Mouse (Mus musculus) frontal cortex, postnatal 25 days (tissue): ENCODE measurements at regions not wholly inside any gene's neighbourhood (a gene's known extent, or its start where the extent isn't known, plus 50 kb on each side); places are given as distances from the start of the nearest gene placed in this dataset.
A peak's percentile ranks its signal among the peaks of the same experiment; 100 is the strongest.

ENCODE experiments used
- DNase-seq, 2 experiments: peaks; one replicate each; pipeline ENCODE4 v3.0.0; 2022; ENCODE audit warnings: low spot score in 2 of 2

DNA sequence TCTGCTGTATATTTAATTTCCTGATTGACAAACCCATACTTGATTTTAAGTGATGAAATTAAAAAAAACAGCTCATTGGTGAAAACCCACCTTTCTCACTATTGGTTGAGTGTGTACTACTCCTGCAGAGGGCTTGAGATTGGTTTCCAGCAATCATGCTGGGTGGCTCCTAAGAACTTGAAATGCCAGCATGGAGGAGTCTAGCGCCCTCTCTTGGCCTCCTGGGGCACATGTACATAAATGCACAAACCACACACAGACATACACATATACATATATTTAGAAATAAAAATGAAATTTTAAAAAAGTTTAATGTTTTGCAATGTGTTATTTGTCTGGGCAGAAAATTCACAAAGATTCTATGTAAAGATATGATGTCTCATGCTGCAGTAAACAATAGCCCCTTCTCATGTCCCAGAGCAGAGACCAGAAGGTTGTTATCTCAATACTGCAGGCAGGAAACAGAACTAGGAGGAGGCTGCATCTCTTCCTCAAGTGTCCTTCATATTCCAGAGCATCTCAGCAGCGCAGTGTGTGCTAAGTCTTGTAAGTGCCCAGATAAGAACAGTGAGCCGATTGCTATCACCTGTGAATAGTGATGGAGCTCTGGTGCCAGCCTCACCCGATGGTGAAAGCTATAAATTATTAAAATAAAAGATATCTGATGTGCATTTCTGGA lies 108.4 kb upstream of the Fbxo11 start:
- no peak for DNase-seq

DNA sequence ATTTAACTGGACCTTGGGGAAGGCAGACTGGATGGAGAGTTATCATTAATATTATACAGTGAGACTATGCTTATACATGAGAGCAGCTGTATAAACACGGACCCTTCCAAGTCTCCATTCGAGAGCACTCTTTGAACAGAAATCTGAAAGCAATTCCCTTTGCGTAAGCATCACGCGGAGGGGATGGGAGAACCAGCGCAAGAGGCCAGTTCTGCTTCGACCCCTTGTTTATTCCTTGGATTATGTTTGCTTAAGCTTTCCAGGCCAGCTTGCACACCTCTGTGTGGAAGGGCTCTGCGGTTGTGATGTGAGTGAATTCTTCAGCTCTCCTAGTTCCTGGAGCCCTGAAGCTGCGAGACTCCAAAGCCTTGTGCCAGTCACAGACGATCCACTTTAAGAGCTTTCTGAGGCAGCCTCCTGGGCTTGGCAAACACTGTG lies 109.2 kb upstream of the Fbxo11 start:
- DNase-seq: no peak

DNA sequence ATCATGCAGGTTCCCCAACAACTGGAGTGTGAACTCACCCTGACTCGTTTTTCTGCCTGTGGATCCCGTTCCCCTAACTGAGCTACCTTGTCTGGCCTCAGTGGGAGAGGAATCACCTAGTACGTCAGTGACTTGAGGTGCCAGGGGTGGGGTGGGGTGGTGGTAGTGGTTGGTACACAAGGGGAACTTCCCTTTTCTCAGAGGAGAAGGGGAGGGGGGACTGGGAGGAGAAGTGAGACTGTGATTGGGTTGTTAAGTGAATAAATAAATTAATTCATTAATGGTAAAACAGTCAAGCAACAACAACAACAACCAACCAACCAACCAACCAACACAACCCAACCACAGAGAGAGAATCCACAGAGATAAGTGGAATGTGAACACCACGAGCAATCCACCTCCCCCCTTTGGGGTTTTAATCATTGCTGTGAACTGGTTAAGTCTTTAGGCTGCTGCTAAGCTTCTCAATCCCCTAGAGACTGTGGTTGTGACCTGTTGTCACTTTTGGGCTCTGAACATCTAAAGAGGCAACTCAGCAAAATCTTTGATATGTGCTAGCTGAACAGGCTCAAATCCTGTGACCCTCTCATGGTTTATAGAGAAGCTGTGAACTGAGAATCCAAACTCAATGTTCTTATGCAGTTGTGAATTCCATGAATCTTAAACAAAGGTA lies 111.0 kb upstream of the Fbxo11 start:
- DNase-seq: no peak

DNA sequence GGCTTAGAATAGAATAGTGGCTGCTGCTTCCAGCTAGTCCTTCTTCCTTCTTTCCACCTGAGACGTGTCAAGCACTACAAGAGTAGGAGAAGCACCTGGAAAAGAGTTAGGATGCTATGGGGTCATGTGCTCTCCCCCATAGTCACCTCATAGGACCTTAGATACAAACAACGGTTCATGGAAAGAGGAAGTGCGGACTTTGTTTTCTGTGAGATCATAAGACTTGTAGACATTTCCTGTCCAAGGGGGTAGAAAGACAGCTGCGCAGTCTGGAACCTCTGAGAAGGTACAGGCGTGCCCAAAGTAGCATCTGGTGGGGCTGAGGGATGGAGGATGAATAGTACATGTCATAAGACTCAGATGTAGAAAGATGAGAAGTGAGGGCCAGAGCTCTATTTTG lies 125.6 kb upstream of the Fbxo11 start:
- DNase-seq: no peak

DNA sequence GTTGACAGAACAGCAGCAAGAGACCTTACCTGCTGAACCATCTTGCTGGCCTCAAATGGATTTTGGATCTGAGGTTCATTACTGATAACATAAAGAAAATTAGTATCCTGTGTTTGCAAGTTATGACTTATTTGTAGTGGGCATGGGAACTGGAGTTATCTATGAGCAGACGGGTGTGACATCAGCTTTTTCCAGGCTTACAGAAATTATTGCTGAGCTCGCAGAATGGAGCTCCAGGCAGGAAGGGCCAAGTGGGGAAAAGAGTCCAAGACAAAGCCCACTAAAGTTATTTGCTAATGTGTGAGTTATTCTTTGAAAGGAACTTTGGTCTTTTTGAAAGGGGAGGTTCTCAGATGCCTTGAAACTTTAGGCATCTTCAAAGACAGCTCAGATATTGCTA lies 126.4 kb upstream of the Fbxo11 start:
- no peak for DNase-seq

DNA sequence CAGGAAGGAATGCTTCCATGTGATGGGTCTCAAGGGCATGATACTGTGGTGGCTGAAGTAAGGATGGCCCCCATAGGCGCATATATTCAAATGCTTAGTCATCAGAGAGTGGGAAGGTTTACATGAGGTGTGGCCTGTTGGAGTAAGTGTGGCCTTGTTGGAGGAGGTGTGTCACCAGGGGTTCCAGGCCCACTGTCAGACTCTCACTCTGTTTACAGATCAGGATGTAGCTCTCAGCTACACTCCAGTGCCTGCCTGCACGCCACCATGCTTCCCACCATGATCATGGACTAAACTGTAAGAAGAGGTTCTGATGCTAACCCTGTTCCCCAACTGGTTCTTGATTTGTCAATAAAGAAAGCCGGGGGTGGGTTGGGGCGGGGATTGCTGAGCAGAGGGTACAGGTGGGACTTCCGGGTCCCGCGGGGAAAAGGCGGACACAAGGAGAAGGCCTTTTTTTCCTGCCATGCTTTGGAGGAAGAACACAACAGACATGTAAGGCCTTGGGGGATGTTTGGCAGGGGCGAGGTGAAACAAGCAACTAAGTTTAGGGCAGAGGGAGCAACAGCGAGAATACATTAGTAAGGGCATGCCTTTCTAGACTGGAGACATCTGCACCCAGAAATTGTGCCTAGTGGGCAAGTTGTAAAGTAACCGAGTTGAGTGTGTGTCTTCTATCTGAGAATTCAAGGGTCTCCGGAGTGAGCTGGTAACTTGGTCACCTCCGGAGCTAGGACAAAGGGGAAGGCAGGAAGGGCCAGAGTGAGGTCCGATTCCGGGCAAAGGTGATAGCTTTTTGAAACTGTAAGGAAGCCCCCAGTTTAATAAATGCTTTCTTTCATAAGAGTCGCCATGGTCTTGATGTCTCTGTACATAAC lies 127.1 kb upstream of the Fbxo11 start:
- DNase-seq: no peak

DNA sequence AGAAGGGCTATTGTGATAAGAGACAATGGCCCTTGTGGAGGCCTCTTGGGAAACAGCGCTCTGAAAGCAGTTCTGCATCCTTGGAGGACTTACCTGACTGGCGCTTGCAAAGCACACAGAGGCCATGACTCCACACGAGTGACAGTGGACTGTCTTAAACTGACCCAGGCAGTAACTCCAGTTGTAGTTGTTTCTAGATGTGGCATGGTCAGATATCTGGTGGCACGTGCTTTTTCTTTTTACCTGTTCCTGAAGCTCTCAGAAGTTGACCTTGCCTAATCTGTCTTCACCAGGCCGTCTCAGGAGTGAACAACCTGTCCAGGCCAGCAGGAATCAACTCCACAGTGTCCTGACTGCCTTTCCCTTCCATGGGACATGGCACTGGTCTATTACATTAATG lies 129.6 kb upstream of the Fbxo11 start:
- DNase-seq: no peak

DNA sequence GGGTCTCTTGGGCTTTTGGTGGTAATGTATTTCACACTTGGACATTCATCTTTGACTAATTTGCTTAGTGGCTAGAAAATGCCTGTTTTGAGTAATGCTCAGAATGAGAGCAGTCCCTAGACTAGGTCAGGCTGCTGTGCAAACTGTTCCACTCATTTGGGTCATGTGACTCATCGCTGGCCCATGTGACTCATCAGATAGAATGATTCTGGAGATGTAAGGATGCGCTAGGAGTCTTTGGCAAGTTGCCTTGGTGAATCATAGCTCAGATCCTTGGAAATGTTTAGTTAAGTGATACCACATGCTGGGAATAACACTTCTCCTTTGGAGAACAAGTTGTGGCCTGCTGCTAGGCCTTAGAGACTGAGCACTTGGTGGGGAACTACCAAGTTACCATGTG lies 130.2 kb upstream of the Fbxo11 start:
- peak in 1 of 2 experiments; percentile 28 for DNase-seq

DNA sequence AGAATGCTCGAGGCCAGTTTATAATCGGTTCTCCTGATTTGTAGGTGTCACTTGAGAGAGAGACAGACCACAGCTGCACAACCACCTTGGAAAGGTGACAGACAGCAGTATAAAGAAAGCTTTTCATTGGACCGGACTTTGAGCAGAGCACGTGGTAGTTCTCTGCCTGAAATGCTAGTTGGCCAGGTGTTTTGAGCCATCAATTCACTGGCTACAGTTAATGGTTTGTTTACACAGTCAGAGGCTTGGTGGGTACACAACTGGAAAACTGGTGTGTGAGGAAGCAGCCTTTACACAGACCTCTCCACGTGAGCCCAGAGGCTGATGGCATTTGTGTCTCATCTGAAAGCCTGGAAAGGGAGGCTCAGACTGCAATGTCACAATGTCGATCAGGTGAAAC lies 130.8 kb upstream of the Fbxo11 start:
- DNase-seq: no peak

DNA sequence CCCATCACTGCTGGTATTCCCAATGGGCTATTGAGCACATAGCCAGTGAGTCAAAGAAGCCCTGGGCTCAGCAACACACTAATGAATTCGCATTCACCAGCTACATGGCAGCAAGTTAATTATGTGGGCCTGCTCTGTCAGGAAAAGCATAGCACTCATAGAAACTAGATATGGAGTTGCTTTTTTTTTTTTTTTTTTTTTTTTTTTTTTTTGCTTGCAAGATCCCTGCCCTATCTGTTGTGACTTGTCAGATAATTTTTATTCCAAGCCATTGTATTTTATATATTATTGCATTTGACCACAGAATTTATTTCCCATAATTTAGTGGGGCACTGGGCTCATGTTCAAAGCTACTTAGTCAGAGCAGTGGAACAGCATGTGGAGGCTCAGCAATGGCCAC lies 131.2 kb upstream of the Fbxo11 start:
- DNase-seq: no peak

DNA sequence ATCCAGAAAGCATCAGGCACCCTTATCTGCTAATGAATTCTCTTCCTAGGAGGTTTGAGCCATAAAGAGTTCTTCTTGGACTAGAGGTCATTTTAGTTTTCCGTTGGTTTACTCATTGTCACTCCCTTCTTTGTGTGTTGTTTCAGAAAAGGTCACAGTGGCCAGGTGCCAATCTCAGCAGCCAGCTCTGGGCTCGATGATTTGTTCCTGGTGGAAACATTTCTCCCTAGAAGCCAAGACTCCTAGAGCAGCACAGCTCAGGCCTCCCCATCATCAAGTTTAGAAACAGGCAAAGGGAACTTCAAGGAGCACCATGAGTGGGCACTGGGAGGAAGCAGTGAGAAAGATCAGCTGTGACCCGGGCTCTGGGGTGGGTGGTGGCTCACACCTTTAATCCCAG lies 132.3 kb upstream of the Fbxo11 start:
- DNase-seq: no peak

DNA sequence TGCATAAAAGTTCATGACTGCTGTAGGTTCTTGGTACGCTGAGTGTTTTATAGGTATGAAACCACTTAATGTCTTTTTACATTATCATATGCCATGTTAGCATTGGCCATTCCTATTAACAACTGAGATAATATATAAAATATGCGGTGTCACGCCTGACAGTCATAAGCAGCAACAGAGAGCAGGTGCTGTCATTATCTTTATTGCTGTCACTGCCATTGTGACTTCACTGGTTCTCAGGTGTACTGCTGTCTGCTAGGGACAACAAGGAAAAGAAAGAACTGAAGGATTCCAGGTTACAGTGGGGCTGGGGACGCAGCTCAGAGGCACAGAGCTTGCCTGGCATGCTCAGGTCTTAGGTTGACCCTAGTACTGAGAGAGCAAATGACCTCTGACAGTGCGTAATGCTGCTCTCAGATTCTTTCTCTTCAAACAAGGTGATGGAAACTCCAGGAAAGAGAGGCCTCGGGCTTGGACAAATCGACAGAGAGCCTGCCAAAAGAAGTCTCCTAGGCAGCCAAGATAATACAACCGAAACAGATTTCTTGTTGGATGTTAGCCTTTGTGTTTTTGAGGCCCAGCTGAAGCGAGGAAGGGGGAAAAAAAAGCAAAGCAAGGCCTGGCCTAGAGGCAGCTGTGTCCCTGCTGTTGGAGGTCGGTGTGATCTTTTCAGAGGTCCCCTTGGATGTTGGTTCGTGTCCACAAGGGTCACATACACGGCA lies 136.3 kb upstream of the Fbxo11 start:
- no peak for DNase-seq

DNA sequence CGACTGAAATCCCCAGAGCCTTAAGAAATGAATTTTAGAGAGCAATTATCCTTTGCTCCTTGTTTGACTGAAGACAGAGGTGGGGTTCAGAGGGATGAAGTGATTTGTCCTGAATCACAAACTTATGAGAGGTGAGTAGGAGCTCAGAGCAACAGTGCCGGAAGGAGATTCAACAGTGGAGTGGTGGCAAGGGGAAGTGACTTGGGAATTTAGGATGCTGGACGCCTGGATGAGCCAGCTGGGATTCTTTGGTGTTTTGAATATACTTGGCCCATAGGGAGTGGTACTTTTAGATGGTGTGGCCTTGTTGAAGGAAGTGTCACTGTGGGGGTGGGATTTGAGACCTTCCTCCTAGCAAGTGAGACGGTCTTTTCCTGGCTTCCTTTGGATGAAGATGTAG lies 137.1 kb upstream of the Fbxo11 start:
- no peak for DNase-seq

DNA sequence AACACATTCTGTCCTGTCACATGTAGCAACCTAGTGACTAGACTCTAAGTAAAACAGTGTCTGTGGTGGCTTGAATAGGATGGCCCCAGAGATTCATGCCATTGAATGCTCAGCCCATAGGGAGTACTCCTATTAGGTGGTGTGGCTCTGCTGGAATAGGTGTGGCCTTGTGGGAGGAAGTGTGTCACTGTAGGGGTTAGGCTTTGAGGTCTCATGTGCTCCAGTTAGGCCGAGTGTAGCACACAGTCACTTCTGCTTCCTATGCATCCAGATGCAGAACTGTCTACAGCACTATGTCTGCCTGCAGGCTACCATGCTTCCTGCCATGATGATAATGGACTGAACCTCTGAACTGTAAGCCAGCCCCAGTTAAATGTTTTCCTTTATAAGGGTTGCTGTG lies 144.5 kb upstream of the Fbxo11 start:
- no peak for DNase-seq

DNA sequence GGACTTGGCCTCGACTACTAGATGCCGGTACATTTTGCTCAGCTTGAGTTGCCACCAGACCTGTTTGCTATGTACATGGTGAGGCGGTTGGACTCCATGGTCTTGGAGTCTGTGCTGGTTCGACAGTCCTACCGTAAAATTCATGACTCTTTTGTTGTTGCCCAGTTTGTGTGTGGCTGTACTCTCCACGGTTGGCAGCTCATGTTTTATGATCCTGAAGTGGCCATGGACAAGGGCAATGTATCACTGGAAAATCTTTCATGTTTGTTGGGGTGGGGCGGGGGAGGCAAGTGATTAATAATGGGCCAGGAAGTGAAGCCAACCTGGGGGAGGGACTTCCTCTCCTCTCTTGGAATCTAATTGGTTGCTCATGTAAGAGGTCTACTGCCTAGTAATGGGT lies 147.0 kb upstream of the Fbxo11 start:
- no peak for DNase-seq

DNA sequence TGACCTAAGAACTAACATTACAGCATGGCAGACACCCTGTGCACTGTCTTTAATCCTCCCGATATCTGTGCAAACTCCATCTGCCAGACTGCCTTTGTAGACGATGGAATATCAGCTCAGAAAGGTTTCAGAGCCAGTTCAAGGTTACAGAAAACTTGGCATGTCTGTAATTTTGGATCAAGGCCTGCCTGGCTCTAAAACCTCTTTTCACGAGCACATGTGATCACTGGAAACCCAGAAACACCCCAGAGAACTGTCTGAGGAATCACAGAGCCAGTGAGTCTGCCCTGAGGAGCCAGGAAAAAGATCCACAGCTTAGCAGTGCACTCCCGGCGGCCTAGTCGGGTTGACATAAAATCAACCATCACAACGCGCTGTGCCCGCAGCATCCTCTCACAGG lies 149.7 kb upstream of the Fbxo11 start:
- DNase-seq: no peak

DNA sequence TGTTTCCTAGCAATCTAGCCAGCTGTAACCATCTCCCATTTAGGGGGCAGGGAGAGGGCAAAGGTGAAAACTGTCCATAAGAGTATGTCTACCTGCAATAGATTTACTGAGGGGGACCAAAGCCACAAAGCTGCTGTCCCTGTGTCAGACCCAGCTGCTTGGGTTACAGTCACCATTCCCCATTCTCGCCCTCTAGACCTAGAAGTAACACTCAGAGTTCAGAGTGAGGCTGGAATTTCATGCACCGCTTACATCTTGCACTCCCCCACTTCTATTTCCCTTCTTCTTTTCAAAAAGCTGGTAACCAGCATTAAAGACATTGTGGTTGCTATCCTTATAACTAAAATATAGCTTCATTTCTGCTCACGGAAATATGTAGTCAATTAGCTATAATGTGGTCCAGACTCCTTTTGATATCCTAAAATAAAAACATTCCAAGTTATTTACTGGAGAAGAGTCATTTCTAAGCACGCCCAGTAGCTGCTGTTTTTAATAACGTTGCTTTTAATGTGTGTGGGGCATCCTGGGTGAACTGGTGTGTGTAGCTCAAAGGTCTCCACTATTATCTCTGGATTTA lies 157.4 kb upstream of the Fbxo11 start:
- no peak for DNase-seq

DNA sequence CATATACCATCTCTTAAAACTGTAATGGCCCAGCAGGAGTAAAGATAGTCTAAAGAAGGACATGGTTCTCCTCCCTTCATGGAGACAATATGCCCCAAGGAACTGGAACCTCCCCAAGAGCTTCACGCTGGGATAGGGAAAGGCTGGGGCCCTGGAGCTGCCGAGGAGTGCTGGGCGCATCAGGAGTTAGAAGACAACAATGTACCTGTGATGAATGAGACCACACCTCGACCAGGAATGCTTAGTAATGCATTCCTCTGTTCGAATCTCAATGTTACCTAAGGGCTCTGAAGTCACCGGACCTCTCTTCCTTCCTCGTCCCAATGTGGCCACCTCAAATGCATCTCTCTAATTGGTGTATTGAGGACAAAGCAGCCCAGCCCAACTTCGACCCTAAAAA lies 175.4 kb upstream of the Fbxo11 start:
- DNase-seq: no peak

DNA sequence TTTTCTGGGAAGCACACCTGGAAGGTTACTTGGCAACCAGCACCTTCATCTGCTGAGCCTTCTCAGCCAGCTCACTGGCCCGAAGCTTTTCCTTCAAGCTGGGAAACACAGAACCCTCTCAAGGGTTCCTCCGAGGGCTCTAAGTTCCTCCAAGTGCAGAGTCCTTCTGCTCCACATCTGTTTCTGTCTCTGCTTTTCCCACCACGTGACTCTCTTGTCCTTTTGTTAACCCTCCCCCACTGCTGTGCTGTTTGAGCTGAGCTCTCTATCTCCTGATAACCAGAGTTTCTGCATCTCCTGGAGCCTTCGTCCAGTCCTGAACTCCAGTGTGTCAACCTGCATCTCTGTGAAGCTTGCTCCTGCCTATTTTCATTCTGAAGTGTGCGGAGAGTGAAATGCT lies 183.5 kb upstream of the Fbxo11 start:
- no peak for DNase-seq

DNA sequence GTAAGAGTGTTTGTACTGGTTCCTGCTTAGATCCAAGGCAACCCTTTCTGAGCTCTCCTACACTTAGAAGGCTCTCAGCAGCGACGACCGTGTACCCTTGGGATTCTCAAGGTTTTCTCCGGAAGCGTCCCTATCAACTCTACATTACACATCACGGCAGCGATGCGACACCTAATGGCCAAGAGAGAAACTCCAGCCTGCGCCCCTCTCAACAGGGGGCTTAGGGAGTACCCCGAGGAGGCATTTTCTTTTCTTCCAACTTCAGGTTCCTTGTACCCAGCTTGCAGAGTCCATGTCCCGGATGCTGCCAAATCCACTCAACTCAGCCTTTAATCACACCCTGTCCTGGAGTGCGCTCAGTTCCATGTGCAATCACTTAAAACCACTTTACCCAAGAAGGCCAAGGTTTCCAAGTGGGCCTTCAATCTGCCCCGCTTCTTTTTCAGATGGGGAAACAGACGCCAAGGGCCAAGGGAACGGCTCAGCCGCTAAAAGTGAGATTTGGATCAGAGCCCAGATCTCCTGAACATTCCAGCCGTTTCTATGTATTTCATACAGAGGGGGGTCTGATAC lies 186.9 kb upstream of the Fbxo11 start:
- peak; percentile 33 to 58 for DNase-seq
